Mouse (Mus musculus) olfactory bulb, adult 2 months (tissue): ENCODE measurements at regions not wholly inside any gene's neighbourhood (a gene's known extent, or its start where the extent isn't known, plus 50 kb on each side); places are given as distances from the start of the nearest gene placed in this dataset.

Experiments
- CTCF ChIP-seq: fragments of 200-500 bp; IDR thresholded peaks from 2 replicates; pipeline ENCODE4 v1.5.1; 2012; ENCODE audit warnings: low read depth, mild to moderate bottlenecking, low read length, moderate library complexity; ENCODE audit not compliant: insufficient read depth
- POLR2A ChIP-seq: fragments of 200-500 bp; IDR thresholded peaks from 2 replicates; pipeline ENCODE4 v1.6.1; 2012; ENCODE audit warnings: mild to moderate bottlenecking, low read depth, low read length, moderate library complexity; ENCODE audit not compliant: insufficient read depth

DNA sequence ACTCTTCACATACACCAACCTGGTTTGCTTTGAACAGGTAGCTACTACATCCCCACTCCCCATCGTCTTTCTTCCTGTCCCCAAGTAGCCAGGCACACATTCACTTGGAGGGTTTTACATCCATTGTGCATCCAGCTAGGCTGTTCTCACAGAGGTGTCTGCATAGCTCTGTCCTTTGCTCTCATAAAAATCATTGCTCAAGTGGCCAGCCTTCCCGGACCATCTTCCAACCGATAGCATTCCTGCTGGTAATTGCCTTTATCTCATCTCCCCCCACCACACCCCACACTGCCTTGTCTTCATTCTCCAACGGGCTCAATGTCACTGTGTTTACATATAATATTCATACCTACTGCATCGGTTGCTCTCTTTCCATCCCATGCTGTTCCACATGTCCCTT lies 106.4 kb downstream of the Efnb2 start:
- no peak for TF ChIP-seq CTCF
- no peak for TF ChIP-seq POLR2A
